Comparison of ENCODE assay signal across 8 mouse cellular contexts in the genomic region with DNA sequence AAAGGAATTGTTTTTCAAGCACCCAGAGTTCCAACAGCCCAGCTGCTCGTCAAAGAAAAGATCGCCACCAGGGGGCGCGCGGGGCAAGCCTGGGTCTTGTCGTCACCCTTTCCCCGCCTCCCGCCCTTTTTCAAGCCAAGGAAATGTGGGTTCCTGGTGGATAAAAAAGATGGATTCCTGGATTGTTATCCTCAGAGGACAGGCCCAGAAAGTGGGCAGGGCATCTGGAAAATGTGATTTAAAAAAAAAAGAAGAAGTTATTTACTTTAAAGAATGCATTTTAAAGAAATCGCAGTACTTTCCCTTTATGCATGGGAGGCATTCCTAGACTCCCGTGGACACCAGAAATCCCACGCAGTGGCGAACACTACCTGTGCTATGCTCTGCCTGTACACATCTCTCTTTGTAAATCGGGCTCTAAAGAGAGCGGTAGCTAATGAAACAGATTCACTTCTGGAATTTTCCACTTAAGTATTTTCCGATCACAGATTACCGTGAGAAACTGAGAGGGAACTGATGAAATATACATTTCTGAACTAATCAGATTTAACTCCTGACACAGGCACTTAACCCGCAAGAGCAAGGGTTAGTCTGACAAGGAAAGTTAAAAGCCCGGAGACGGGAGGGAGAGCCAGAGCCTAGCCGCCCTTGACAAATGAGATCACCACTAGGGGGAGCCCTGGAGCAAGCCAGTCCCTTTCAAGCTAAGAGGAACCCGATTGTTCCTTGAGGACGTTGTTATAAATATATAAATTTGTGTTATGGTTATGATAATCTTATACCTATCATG. TPM values are rescaled to one million over a fixed set of nuclear protein-coding genes. Genes with fewer than 3 reads are reported as not detected.
A peak's percentile ranks its signal among the peaks of the same experiment; 100 is the strongest.
DNase-seq lines count a peak whose midpoint lies in the region; ATAC-seq lines count a peak whose summit lies in the region.

No protein-coding gene starts in this region.

- 0 out of 2 replicates have a peak, but pooled peaks have one; percentile 48 for ATAC-seq in hindbrain, embryonic 12.5 days (ENCODE audit: low FRiP score)

- H3K9ac ChIP-seq in hindbrain, embryonic 12.5 days, result peak overlapping the region; percentile 47; the same call in 1 of the 2 replicates

- no peaks in the 10 kb centered on the region for H3K27me3 ChIP-seq in hindbrain, embryonic 12.5 days

- H3K27ac ChIP-seq in hindbrain, embryonic 12.5 days, result peak overlapping the region; percentile 60

- 2% methylated on average over 22 of the region's 22 CpGs for WGBS in hindbrain, embryonic 12.5 days

- H3K4me2 ChIP-seq in hindbrain, embryonic 12.5 days (replicated peaks), result peak overlapping the region; percentile 58

- H3K4me1 ChIP-seq in hindbrain, embryonic 12.5 days, result peaks cover 23% of the 10 kb centered on the region

- no peaks in the 10 kb centered on the region for H3K36me3 ChIP-seq in hindbrain, embryonic 12.5 days

- H3K9me3 ChIP-seq in hindbrain, embryonic 12.5 days (replicated peaks), result no peaks in the 10 kb centered on the region

- peak overlapping the region; percentile 20 for H3K4me3 ChIP-seq in hindbrain, embryonic 12.5 days

- peak; percentile 98 for DNase-seq in NIH3T3 (ENCODE audit: low read depth)
- DNase-seq in cerebellum, postnatal 10 days, result peak; percentile 99 to 100
- DNase-seq in frontal cortex, postnatal 14 days (ENCODE audit: low spot score in 2 of 2), result peak; percentile 84 to 94
- DNase-seq in layer of hippocampus, postnatal 10 days (ENCODE audit: low spot score in 2 of 2), result peak; percentile 98 to 99
- DNase-seq in lung, postnatal 10 days, result peak; percentile 98
- peak; percentile 99 for DNase-seq in ovary, postnatal 14 days (ENCODE audit: low spot score)
- peak; percentile 79 to 97 for DNase-seq in thymus, postnatal 10 days (ENCODE audit: low spot score in 2 of 2)

RNA-seq across cellular contexts. Expression of a gene that starts 19.6 kb away (rescaled TPM):
- polyA plus RNA-seq in hindbrain, embryonic 12.5 days (2016; fragmentation: Nextera tagmentation; extraction: Ambion mirVana), result 79.8 and 85.2 TPM in 2 replicates
- total RNA-seq in layer of hippocampus, postnatal 10 days (2021), result 100 to 1,000 TPM; 208 to 216 TPM

RNA-seq across cellular contexts. Expression of a gene that starts 20.5 kb away (rescaled TPM):
- 0.14 TPM in 1 of 2 replicates, not detected in the other for polyA plus RNA-seq in hindbrain, embryonic 12.5 days (2016; fragmentation: Nextera tagmentation; extraction: Ambion mirVana)
- not detected for total RNA-seq in layer of hippocampus, postnatal 10 days (2021)

RNA-seq across cellular contexts. Expression of a gene that starts 41.7 kb away (rescaled TPM):
- polyA plus RNA-seq in hindbrain, embryonic 12.5 days (2016; fragmentation: Nextera tagmentation; extraction: Ambion mirVana), result 1.7 and 1.8 TPM in 2 replicates
- 10 to 100 TPM; 50.5 to 55.2 TPM for total RNA-seq in layer of hippocampus, postnatal 10 days (2021)

RNA-seq across cellular contexts. Expression of a gene that starts 42.2 kb away (rescaled TPM):
- 7.0 and 9.3 TPM in 2 replicates for polyA plus RNA-seq in hindbrain, embryonic 12.5 days (2016; fragmentation: Nextera tagmentation; extraction: Ambion mirVana)
- total RNA-seq in layer of hippocampus, postnatal 10 days (2021), result 10 to 100 TPM; 43.7 to 55.4 TPM

RNA-seq across cellular contexts. Expression of a gene that starts 47.1 kb away (rescaled TPM):
- 0.07 and 0.14 TPM in 2 replicates for polyA plus RNA-seq in hindbrain, embryonic 12.5 days (2016; fragmentation: Nextera tagmentation; extraction: Ambion mirVana)
- under 1 TPM in 1 of 2 experiments, not detected in 1; 0.11 TPM for total RNA-seq in layer of hippocampus, postnatal 10 days (2021)

Comparison
In these comparisons a context has a peak if more than half of its experiments do, and no peak if none do; other contexts are left out.
1. Peak in every context shown above with its lines: DNase-seq, ATAC-seq, H3K4me3 ChIP-seq and H3K27ac ChIP-seq.